Mouse (Mus musculus): ENCODE results near the gene Klhl35.

DNA sequence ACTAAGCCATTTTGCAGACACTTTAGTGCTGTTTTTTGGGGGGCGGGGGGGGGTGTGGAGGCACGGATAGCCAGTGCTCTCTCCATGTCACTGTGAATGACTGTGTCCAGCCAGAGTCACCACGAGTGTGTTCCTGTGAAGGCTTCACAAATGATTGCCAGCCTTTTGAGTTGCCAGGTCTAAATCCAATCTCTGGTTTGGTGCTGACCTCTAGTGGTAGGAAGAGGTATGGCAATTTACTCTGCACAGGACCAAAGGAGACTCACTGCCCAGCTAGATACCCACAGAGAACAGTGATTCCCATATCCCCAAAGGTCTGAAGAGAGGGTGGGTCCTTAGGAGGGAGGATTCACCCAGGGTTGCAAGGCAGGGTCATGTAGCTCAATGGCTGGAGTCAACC is 15.1 kb upstream of the Klhl35 start:
- TF ChIP-seq CTCF (IDR thresholded peaks at IDR 0.05) (peak; percentile 98), EP300 (IDR thresholded peaks at IDR 0.05) (no peak)

Measured in lung, postnatal 0 days (tissue).